Mouse (Mus musculus): Measurements from ENCODE around the gene Cnot8. TPM values are rescaled to one million over a fixed set of nuclear protein-coding genes. Genes with fewer than 3 reads are reported as not detected.

The Cnot8 gene
- total RNA-seq, 2 experiments from 2014 or later: 62.3 to 88.8 TPM

DNA sequence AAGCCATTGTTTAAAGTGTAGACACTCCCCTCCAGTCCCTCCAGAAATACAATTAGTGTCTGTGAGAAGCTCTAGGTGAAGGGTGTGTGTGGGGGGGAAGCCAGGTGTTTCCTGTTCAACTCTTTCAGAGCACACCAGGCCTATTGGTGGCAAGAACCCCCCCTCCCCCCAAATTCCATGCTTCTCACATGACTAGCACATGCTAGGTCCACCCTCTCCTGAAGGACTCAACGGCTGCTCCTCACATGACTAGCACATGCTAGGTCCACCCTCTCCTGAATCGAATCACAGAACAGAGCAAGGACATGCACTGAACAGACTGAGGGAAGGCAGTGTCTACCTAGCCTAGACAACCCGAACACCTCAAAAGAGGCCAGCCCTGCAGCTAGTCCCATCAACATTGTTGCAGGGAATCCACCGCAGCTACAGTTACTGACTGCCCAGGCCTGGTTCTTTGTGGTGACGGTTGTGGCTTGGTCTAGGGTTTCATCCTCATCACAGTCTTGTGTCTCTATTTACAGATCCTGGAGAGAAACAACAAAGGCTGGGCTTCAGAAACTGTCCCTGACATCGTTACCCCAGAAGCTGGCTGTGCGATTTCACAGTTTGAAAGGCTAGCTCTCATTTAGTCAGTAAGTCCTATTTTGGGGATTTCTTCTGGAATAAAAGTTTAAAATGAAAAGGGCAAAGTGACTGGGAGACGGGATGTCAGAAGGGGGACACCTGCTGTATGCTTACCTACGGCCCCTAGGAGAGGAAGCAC is 1.2 kb upstream of the Cnot8 start:
- ATAC-seq (ENCODE audit: poor library complexity, severe bottlenecking): no peak

- no peak for ATAC-seq (ENCODE audit: poor library complexity, severe bottlenecking)
Measured at GRCm38 (mm10) chr11:58103344-58103653, 654 bp upstream of the Cnot8 start.

DNA sequence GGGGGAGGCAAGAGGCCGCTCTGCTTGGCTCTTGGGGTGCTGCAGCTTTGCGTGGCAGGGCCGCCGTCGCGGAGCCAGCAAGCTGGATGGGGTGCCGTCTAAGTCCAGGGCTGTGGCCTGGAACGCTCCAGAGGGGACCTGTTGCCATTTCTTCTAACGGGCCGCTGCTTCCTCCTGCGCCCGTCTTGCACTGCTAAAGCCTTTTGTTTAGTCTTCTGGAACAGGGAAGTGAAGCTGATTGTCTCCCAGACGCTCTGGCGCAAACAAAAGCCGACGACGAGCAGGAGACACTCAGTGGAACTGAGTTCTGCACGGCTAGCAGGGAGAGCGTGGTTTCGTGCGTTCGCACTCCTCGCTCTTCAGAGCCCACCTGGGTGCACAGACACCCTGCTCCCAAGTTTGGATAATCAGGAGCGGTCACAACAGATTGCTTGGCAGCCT is 418 bp downstream of the Cnot8 start:
- peak; percentile 72 for ATAC-seq (ENCODE audit: poor library complexity, severe bottlenecking)

- no peak for ATAC-seq (ENCODE audit: poor library complexity, severe bottlenecking)
Measured at GRCm38 (mm10) chr11:58107009-58107408, 3.1 kb downstream of the Cnot8 start.

GRCm38 (mm10) chr11:58107664-58108337 is 3.8 kb downstream of the Cnot8 start:
- no peak for ATAC-seq (ENCODE audit: poor library complexity, severe bottlenecking)

- peak; percentile 52 for ATAC-seq (ENCODE audit: poor library complexity, severe bottlenecking)
Measured at GRCm38 (mm10) chr11:58116560-58116959, 12.6 kb downstream of the Cnot8 start.

DNA sequence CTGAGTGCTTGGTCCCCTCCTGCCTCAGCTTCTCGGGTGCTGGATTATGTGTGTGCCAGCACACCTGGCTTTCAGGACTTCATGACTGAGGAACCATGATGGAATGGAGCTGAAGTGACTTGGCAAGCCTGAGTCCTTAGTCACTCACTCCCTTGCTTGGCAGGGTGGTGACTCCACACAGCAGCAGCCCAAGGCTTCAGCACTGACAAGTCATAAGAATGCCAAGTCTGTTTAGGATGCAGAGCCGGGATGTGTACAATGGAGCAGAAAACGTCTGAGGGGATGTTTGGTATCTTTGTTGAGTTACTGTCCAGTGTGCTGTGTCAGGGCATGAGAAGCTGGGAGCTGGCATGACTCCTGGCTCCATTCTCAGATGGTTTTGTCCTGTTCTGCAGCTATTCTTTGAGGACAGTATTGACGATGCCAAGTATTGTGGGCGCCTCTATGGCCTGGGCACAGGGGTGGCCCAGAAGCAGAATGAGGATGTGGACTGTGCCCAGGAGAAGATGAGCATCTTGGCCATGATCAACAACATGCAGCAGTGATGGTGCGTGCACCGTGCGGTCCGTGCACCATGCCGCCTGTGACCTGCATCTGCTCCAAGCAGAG is 13.2 kb downstream of the Cnot8 start:
- ATAC-seq (ENCODE audit: poor library complexity, severe bottlenecking): no peak

- no peak for ATAC-seq (ENCODE audit: poor library complexity, severe bottlenecking)
Measured at GRCm38 (mm10) chr11:58120655-58121054, 16.7 kb downstream of the Cnot8 start.

DNA sequence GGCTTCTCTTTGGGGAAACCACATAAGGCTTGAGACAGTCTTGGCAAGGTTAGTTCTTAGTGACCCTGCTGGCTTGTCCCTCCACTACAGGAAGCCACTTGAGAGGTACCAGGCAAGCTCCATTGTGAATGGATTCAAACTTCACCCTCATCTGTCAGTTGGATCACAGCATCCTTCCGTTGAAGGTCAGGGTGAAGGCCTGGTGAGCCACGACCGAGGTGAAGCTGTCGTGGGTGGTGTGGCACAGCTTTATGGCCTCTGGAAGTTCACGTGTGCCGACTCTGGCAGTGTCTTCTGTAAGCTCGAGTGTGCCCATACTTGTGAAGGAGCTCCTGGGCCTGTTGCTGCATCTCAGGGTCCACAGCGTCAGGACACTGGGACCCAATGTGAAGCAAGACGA is 17.4 kb downstream of the Cnot8 start:
- no peak for ATAC-seq (ENCODE audit: poor library complexity, severe bottlenecking)

DNA sequence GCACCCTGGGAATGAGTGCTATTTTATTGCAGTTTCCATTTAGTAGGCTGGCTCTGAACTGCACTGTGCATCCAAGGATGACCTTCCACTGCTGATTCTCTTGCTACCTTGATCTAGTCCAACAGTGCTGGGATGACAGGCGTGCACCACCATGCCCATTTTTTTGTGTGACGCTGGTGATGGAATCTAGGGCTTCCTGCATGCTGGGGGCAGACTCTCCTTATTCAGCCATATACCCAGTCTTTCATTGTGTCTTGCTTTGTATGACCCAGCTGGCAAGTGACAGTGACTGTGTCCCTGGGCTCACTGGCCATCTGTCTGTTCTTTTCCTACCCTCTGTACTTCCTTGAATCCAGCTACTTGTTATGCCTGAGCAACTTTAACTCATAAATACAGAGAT is 19.8 kb downstream of the Cnot8 start:
- no peak for ATAC-seq (ENCODE audit: poor library complexity, severe bottlenecking)

GRCm38 (mm10) chr11:58125021-58125420 is 21.1 kb downstream of the Cnot8 start:
- ATAC-seq (ENCODE audit: poor library complexity, severe bottlenecking): no peak

- no peak for ATAC-seq (ENCODE audit: poor library complexity, severe bottlenecking)
Measured at GRCm38 (mm10) chr11:58126397-58127160, 22.6 kb downstream of the Cnot8 start.

- ATAC-seq (ENCODE audit: poor library complexity, severe bottlenecking): no peak
Measured at GRCm38 (mm10) chr11:58127544-58127943, 23.6 kb downstream of the Cnot8 start.

- no peak for ATAC-seq (ENCODE audit: poor library complexity, severe bottlenecking)
Measured at GRCm38 (mm10) chr11:58129302-58129843, 25.4 kb downstream of the Cnot8 start.

DNA sequence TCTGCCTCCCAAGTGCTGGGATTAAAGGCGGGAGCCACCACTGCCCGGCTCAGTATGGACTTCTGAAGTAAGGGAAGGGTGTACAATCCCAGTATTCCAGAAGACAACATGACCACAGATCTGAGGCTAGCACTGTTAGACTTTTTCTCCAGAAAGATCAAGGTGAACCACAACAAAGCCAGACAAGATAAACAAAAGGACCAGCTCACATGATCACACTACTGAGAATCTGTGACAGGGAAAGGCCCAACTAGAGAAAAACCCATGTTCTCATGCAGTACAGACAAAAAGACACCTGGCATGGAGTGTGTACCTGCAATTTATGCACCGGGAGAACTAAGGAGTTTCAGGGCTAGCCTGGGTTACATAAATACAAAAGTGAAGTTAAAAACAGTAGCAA is 28.1 kb downstream of the Cnot8 start:
- ATAC-seq (ENCODE audit: poor library complexity, severe bottlenecking): no peak

- ATAC-seq (ENCODE audit: poor library complexity, severe bottlenecking): peak; percentile 73
Measured at GRCm38 (mm10) chr11:58134869-58135268, 30.9 kb downstream of the Cnot8 start.

DNA sequence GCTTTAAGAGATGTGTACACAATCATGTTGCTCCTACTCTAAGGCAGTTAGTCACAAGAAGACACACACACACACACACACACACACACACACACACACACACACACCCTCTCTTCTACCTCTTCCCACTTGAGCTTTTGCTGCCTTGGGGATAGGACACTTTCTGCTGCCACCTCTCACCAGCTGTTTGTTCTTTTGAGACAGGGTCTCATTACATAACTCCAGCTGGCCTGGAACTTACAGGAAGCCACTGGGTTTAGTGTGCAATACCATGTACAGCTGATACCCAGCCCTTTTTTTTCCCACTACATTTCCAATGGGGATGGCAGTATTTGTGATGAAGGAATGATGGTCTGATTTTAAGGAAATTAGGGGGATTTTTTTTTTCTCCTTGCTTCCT is 31.3 kb downstream of the Cnot8 start:
- peak; percentile 23 for ATAC-seq (ENCODE audit: poor library complexity, severe bottlenecking)

DNA sequence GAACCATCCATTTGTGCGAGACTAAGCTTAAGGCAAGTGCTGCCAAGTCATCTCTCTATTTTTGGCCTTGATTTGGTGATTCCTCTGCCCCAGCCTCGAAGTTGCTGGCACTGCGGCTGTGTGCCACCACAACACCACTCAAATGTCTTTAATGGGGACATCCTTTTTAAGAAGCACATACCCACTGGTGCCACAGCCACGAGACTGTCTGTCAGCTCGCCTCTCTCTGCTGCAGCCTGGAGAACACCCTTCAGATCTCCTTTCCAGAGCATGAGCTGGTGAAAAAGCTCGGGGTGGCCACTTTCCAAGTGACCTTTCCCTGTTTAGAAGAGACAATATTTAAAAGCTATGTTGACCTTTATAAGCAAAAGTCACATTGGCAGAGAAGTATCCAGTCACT is 32.7 kb downstream of the Cnot8 start:
- no peak for ATAC-seq (ENCODE audit: poor library complexity, severe bottlenecking)

- ATAC-seq (ENCODE audit: poor library complexity, severe bottlenecking): no peak
Measured at GRCm38 (mm10) chr11:58138821-58139220, 34.9 kb downstream of the Cnot8 start.

DNA sequence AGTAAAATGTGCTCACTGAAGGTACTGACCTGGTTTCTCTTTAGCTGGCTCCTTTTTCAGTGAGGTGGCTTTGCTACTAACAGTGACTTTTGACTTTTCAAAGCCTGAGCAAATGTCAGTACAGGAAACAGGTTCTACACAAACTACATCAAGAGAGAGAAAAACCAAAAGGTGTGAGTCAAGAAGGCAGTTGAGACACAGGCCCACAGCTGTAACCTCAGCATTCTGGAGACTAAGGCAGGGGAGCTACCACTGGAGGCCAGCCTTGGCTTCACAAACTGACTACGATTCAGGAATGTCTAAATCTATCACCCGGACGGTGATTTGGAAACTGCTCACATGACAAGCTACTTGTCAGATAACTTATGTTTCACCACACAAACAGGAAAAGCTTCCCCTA is 35.5 kb downstream of the Cnot8 start:
- no peak for ATAC-seq (ENCODE audit: poor library complexity, severe bottlenecking)
